Mouse (Mus musculus): ENCODE results near the gene Nup54.
A peak's percentile ranks its signal among the peaks of the same experiment; 100 is the strongest.

The Nup54 gene

GRCm38 (mm10) chr5:92413271-92413981, 21.6 kb downstream of the Nup54 start:
- DNase-seq (ENCODE audit: low spot score), result no peak

- no peak for DNase-seq (ENCODE audit: low spot score)
Measured at GRCm38 (mm10) chr5:92411461-92412140, 23.4 kb downstream of the Nup54 start.

- no peak for DNase-seq (ENCODE audit: low spot score)
Measured at GRCm38 (mm10) chr5:92410486-92410885, 24.5 kb downstream of the Nup54 start.

GRCm38 (mm10) chr5:92409361-92410155, 25.5 kb downstream of the Nup54 start:
- no peak for DNase-seq (ENCODE audit: low spot score)

GRCm38 (mm10) chr5:92404400-92404678, 30.7 kb downstream of the Nup54 start:
- DNase-seq (ENCODE audit: low spot score), result no peak

GRCm38 (mm10) chr5:92403562-92404399, 31.2 kb downstream of the Nup54 start:
- DNase-seq (ENCODE audit: low spot score), result no peak

GRCm38 (mm10) chr5:92402816-92403215, 32.2 kb downstream of the Nup54 start:
- DNase-seq (ENCODE audit: low spot score), result no peak

GRCm38 (mm10) chr5:92398153-92398552, 36.9 kb downstream of the Nup54 start:
- DNase-seq (ENCODE audit: low spot score), result peak; percentile 68

GRCm38 (mm10) chr5:92396476-92396875, 38.5 kb downstream of the Nup54 start:
- peak; percentile 80 for DNase-seq (ENCODE audit: low spot score)

- DNase-seq (ENCODE audit: low spot score), result no peak
Measured at GRCm38 (mm10) chr5:92395764-92396163, 39.3 kb downstream of the Nup54 start.

GRCm38 (mm10) chr5:92393863-92394262, 41.2 kb downstream of the Nup54 start:
- DNase-seq (ENCODE audit: low spot score), result no peak

- DNase-seq (ENCODE audit: low spot score), result no peak
Measured at GRCm38 (mm10) chr5:92392542-92392941, 42.5 kb downstream of the Nup54 start.

GRCm38 (mm10) chr5:92390615-92391014, 44.4 kb downstream of the Nup54 start:
- DNase-seq (ENCODE audit: low spot score), result peak; percentile 81

- no peak for DNase-seq (ENCODE audit: low spot score)
Measured at GRCm38 (mm10) chr5:92389977-92390376, 45.0 kb downstream of the Nup54 start.

GRCm38 (mm10) chr5:92387433-92387832, 47.6 kb downstream of the Nup54 start:
- DNase-seq (ENCODE audit: low spot score), result peak; percentile 61

- DNase-seq (ENCODE audit: low spot score), result no peak
Measured at GRCm38 (mm10) chr5:92386643-92387042, 48.4 kb downstream of the Nup54 start.

- no peak for DNase-seq (ENCODE audit: low spot score)
Measured at GRCm38 (mm10) chr5:92386102-92386501, 48.9 kb downstream of the Nup54 start.

- DNase-seq (ENCODE audit: low spot score), result no peak
Measured at GRCm38 (mm10) chr5:92384855-92385254, 50.2 kb downstream of the Nup54 start.

GRCm38 (mm10) chr5:92383747-92384146, 51.3 kb downstream of the Nup54 start:
- no peak for DNase-seq (ENCODE audit: low spot score)

- DNase-seq (ENCODE audit: low spot score), result no peak
Measured at GRCm38 (mm10) chr5:92382349-92382679, 52.7 kb downstream of the Nup54 start.

- DNase-seq (ENCODE audit: low spot score), result peak; percentile 52
Measured at GRCm38 (mm10) chr5:92381550-92382348, 53.3 kb downstream of the Nup54 start.
